Mouse (Mus musculus) 3134 (cell line): ENCODE data around the gene Sgms2.

Experiments
- DNase-seq: peaks from one replicate; pipeline ENCODE4 v3.0.0-alpha.2; 2011; ENCODE audit warnings: low spot score; ENCODE audit not compliant: insufficient read length; ENCODE audit errors: extremely low read depth

Sgms2 gene

DNA sequence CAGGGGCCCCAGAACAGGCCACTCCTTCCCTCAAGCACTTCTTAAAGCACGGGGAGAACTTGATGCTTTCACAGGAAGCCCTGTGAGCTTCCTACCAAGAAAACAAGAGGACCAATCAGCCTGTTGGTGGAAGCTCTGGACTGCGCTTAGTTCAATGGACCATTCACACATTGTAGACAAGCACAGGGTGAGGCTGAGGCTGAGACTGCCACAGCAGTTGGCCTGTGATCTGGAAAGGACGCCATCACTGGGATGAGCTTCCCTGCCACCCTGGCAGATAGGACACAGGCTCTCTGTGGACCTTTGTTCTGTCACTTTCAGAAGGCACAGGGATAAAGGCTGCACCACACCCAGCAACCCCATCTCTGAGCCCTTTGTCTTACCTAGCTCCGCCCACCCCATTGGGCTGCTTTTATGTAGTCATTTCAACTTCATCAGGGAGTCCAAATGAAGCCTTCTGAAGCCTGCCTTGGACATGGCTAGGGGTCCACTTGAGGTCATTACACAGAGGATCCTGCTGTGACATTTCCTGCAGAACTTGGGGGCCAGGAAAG, 175.2 kb downstream of the Sgms2 start:
- no peak for DNase-seq

DNA sequence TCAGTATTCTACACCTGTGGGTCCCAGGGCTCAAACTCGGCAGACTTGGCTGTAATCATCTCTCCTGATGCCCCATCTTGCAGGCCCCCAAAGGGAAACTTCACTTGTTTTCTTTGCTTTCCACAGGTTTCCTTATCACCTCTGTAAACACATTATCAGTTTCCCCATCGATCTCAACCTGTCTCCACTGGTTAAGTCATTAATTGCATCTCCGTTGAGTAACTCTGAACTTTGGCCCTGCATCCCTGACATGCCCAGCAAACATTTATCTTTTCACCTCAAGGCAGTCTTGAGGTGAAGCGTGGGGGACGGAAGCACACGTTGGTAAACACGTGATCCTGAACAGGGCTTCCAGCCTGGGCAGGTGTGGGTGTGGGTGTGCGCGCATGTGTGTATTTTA, 178.9 kb downstream of the Sgms2 start:
- no peak for DNase-seq

GRCm38 (mm10) chr3:131310572-131310971, 180.6 kb downstream of the Sgms2 start:
- DNase-seq: no peak

DNA sequence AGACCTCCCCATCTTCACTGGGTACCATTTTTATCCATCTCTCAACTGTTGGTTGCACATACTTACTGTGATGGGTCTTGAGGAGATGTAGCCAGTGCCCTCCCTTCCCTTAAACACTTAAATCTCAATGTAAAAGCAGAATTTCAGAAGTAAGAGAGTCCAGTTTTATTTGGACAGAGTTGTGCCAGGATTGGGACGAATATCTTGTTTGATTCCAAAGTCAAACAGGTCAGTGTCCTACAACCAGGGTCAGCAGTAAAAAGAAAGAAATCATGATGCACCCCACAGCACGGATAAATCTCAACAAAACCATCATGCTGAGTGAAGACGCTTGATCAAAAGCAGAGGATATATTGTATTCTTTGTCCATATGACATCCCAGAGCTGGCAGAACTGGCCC, 183.4 kb downstream of the Sgms2 start:
- DNase-seq: no peak

GRCm38 (mm10) chr3:131306255-131306654, 185.0 kb downstream of the Sgms2 start:
- no peak for DNase-seq

- no peak for DNase-seq
Measured at GRCm38 (mm10) chr3:131303320-131303714, 187.9 kb downstream of the Sgms2 start.

GRCm38 (mm10) chr3:131302452-131303319, 188.5 kb downstream of the Sgms2 start, which contains the start of gene Cyp2u1:
TSS of gene Cyp2u1 (minus strand) at chr3:131303227.
- peak; percentile 96 for DNase-seq

DNA sequence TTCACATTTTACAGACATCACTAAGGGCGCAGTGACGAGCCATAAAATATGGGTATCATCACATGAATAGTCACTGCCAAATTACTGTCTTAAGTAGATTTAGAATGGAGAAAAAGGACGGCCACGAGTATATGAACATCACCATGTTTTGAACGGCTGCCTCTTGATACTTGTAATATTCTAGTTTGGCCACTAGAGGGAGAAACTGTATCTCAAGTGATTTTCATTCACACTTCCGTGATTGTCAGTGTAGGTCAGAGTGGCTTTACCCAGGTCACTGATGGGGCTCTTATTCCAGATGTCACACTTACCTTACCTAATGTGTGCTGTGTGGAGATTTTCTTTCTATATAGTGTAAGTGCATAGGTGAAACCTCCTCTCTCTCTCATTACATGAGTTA, 191.3 kb downstream of the Sgms2 start:
- no peak for DNase-seq

DNA sequence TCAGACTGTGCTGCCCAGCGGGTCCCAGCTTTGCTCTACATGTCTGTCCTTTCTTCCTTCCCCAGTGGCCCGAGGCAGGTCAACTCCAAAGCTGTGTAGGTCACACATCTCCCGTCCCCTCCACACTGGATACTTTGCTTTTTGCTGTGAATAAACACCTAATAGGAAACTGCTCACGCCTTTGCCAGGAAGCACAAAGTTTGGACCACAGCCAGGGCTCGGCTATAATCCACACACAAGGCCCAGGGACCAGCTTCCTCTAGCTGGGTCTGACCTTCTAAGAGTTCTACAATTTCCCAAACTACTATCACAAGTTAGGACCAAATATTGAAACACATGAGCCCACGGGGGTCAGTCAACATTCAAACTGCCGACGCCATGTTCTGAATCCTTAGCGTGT, 192.1 kb downstream of the Sgms2 start:
- no peak for DNase-seq

DNA sequence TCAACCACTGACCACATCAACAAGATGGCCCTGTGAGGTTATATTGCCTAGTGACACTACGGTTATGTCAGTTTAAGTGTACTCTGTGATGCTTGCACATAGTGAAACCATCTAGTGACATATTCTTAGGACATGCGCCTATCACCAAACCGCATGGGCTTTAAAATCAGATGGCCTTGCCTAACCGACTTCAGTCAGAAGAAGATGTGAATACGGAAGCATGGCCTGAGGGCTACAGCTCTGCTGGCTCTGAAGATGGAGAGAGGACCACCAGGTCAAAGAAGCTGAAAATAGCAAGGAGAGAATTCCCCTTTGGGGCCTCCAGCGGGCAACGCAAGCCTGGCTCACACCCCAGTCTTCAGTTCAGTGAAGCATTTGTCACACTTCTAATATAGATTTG, 194.3 kb downstream of the Sgms2 start:
- DNase-seq: no peak

DNA sequence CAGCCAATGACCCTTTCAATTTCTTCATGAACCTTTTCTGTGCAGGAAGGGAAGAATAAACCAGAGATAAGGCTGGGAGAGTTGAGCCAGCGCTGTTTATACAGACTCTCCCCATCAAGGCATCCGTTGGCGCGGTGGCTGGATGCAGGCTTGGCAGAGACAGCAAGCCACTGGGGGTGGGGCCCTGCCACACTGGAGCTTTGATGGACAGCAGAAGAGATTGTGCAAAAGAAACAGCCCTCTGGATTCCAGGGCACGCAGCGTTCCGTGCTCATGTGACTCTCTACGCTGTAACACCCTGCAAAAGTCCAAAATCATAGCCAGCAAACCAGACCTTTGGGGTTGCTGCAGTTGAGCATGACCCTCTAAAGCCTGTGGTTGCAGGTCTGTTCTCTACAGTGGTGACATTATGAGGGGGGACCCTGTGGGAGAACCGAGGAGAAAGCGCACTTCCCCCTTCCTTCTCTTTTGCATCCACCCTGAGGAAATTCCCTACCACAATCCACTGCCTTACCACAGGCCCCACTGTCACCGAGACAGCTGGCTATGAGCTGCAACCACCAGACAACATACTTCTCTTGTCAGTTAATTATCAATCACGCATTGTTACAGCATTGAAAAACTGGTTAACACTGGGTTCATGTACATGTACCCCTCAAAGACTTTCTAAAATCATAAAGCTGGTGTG, 195.6 kb downstream of the Sgms2 start:
- DNase-seq: no peak

DNA sequence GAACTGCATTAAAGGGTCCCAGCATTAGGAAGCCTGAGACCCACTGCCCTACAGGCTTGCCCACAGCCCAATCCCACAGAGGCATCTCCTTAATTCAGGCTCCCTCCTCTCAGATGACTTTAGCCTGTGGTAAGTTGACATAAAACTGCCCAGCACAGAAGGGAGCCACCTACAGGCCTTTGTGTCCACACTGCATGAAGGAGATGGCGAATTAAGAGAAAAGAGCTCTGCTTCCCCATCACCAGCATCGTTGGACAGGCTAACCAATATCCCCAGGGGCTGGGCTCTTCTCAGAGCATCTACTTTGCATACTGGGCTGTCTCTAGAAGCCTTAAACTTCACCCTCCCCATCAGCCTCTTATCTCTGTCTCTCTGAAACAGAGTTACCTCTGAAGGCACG, 196.7 kb downstream of the Sgms2 start:
- DNase-seq: no peak

DNA sequence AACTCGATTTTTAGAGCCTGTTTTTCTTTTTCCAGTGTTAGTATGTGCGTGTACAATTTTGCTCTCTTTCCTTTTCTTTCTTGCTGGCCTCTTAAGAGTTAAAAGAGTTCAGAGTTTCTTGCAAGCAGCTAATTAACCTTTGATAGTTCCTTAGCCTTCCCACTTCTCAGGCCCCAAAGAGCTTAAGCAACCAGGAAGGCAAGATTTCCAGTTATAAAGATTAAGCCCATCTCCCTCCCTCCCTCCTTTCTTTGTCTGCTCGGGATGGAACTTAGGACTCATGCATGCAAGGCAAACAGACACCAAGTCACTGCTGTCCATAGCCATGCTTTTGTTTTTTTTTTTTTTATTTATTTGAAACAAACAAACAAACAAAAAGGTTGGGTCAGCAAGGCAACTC, 198.3 kb downstream of the Sgms2 start:
- no peak for DNase-seq

DNA sequence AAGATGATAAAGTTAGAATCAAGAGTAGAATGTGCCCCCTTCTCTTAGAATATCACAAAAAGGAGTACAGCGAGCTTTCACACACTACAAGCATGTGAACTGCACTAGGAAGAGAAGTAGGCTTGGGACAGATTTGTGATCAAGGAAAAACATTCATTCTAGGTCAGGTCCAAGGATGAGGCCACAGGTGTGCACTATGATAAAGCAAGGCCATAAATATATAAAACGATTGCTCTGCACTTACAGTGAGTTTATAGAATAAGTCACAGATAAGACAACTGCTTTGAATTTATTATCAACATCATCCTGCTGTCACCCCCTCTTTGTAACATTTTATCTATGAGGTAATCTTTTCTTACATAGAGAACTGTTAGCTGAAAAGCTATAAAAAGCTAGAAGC, 198.9 kb downstream of the Sgms2 start:
- DNase-seq: no peak

DNA sequence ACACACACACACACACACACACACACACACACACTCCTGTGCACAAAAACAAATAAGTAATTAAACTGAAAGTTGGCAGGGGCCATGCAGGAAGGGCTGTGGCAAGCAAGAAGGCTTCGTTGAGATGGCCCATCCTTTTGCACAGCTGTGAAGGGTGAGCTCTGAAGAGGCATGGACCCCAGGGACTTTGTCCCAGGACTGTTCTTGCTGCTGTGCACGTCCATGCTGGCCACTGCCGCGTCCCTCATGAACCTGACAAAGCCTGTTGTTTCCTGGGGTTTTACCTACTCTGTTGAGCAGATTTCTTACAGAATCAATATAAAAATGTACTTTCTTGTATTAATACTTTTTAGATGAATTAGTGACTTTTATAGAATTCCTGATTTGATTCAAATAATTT, 199.3 kb downstream of the Sgms2 start:
- DNase-seq: no peak

- DNase-seq: no peak
Measured at GRCm38 (mm10) chr3:131274151-131274550, 217.1 kb downstream of the Sgms2 start.

DNA sequence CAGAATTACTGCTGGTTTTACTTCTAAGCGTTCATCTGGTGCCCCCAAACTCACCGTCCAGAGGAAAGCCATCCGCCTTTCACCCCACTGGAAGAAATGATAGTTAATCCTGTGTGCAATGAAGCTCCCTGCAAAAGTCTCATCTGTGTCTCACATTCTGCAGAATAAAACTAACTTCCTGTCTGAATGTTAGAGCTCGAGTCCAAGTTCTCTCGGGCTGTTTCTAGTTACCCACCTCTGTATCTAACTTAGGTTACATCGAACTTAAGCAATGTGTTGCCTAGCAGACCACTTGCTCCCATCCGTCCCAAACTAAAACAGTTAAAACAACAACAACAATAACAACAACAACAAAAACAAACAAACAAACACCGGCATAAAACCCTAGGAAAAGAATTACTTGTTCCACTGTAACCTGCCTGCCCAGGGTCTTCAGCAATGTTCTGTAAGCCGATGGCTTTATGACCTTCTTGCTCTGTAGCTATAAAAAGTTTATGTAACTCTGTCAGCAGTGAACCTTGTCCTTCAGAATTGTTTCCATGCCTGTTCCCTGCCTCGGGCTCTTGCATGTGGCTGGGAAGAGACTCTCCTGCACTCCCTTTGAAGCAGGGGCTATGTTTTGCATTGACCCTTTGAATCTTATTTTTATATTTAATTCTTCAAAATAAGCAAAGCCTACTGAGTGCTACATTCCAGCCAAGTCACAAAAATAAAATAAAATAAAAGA, 218.7 kb downstream of the Sgms2 start:
- DNase-seq: peak; percentile 22

GRCm38 (mm10) chr3:131271559-131272373, 219.4 kb downstream of the Sgms2 start, which contains the start of gene Hadh:
TSS of gene Hadh (minus strand) at chr3:131272101.
- peak; percentile 97 for DNase-seq

DNA sequence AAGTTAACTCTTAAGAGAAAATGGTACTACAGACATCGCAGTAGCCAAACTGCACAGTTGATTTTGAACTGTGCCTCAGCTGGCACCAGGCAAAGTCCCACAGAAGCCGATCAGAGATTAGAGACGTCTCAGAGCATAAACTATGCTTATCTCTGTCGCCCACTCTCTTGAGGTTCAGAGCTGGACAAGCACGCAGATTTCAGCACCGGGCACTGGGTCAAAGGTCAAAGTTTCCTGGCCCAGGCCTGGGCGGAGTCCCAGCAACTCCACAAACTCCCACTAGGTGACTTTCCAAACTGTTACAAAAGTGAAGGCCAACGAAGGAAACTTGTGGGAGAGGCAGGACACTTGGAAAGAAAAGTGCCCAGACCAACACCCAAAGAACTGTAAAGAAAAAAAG, 220.1 kb downstream of the Sgms2 start:
- DNase-seq: peak; percentile 65

DNA sequence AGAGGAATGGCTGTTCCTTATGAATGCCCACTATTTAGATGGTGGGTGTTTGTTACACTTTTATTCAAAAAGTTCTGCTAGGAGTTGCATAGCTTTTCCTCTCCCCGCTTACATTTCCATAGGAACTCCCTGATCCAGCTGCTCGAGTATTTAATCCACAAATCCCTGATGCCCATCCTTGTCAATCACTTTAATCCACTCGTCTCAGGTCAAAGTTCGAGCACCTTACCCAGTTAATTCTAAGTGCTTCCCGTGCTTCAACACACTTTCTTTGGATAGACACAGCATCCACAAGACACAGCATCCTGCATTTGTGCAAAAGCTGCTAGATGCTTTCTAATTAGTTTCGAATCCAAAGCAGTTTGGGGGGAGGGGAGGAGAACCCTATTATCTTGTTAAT, 220.8 kb downstream of the Sgms2 start:
- DNase-seq: no peak
